Mouse (Mus musculus) thymus, postnatal 4 days (tissue): ENCODE measurements around the gene Syt15.
"Not testable (repeated sequence)": the region's sequence is repeated elsewhere in the genome, so short reads cannot be mapped to it uniquely, and the experiment has no call there.

Experiments used
- DNase-seq: peaks from one replicate; pipeline ENCODE4 v3.0.0; 2021

Gene Syt15

GRCm38 (mm10) chr14:34228830-34229506 is 9.6 kb downstream of the Syt15 start:
- no peak for DNase-seq

- no peak for DNase-seq
Measured at GRCm38 (mm10) chr14:34232340-34232739, 12.9 kb downstream of the Syt15 start.

GRCm38 (mm10) chr14:34232866-34233680 is 13.7 kb downstream of the Syt15 start:
- no peak for DNase-seq

- DNase-seq: no peak
Measured at GRCm38 (mm10) chr14:34233846-34234245, 14.5 kb downstream of the Syt15 start.

GRCm38 (mm10) chr14:34234630-34235380 is 15.4 kb downstream of the Syt15 start:
- peak; percentile 41 for DNase-seq

GRCm38 (mm10) chr14:34240263-34240662 is 20.9 kb downstream of the Syt15 start:
- DNase-seq: no peak

- no peak for DNase-seq
Measured at GRCm38 (mm10) chr14:34240676-34241075, 21.3 kb downstream of the Syt15 start.

- no peak for DNase-seq
Measured at GRCm38 (mm10) chr14:34252470-34253145, 33.2 kb downstream of the Syt15 start.

GRCm38 (mm10) chr14:34253261-34253660 is 33.9 kb downstream of the Syt15 start:
- no peak for DNase-seq

GRCm38 (mm10) chr14:34258525-34258924 is 39.1 kb downstream of the Syt15 start:
- not testable (repeated sequence) for DNase-seq

GRCm38 (mm10) chr14:34268046-34268445 is 48.7 kb downstream of the Syt15 start:
- DNase-seq: no peak

GRCm38 (mm10) chr14:34273280-34273679 is 53.9 kb downstream of the Syt15 start:
- DNase-seq: no peak

- DNase-seq: no peak
Measured at GRCm38 (mm10) chr14:34274141-34274540, 54.7 kb downstream of the Syt15 start.

- DNase-seq: no peak
Measured at GRCm38 (mm10) chr14:34275225-34275624, 55.8 kb downstream of the Syt15 start.

- DNase-seq: no peak
Measured at GRCm38 (mm10) chr14:34279726-34280125, 60.3 kb downstream of the Syt15 start.
